Mouse (Mus musculus) small intestine, adult 2 months (tissue): ENCODE measurements around the gene Gprc5d. TPM values are rescaled to one million over a fixed set of nuclear protein-coding genes. Genes with fewer than 3 reads are reported as not detected.

Experiments
- H3K27ac ChIP-seq: fragments of 200-500 bp; 2 replicates; pipeline ENCODE4 v1.5.1; 2012; ENCODE audit warnings: low read depth, low read length, control low read depth, inconsistent platforms; ENCODE audit not compliant: insufficient read depth
- H3K27me3 ChIP-seq: fragments of 200-500 bp; 2 replicates; pipeline ENCODE4 v1.6.1; 2012; ENCODE audit warnings: mild to moderate bottlenecking, moderate library complexity, low read length, inconsistent platforms; ENCODE audit not compliant: control insufficient read depth, insufficient read depth
- H3K36me3 ChIP-seq: fragments of 200-500 bp; 2 replicates; pipeline ENCODE4 v1.6.1; 2012; ENCODE audit warnings: mild to moderate bottlenecking, low read length, control low read depth, inconsistent platforms; ENCODE audit not compliant: control insufficient read depth, insufficient read depth
- H3K4me1 ChIP-seq: fragments of 200-500 bp; 2 replicates; pipeline ENCODE4 v1.6.1; 2012; ENCODE audit warnings: low read length, inconsistent platforms, mixed read lengths; ENCODE audit not compliant: control insufficient read depth, insufficient read depth, insufficient read length
- H3K4me3 ChIP-seq: fragments of 200-500 bp; 2 replicates; pipeline ENCODE4 v1.5.1; 2012; ENCODE audit warnings: low read depth, mild to moderate bottlenecking, control low read depth, inconsistent platforms, low read length, moderate library complexity
- CTCF ChIP-seq: fragments of 200-500 bp; IDR thresholded peaks from 2 replicates; pipeline ENCODE4 v1.5.1; 2012; ENCODE audit warnings: low read depth, mild to moderate bottlenecking, control low read depth, inconsistent platforms, low read length, moderate library complexity, mixed read lengths; ENCODE audit not compliant: insufficient replicate concordance, insufficient read length; ENCODE audit errors: extremely low read depth
- POLR2A ChIP-seq: fragments of 200-500 bp; IDR thresholded peaks from 2 replicates; pipeline ENCODE4 v1.6.1; 2012; ENCODE audit warnings: low read depth, mild to moderate bottlenecking, control low read depth, inconsistent platforms, low read length, moderate library complexity
- WGBS: fragments of 180-500 bp; shearing (Covaris S2); methylation state at CpG from one replicate; pipeline ENCODE4 v1.1.7; 2018; 5-methylcytosine and 5-hydroxymethylcytosine counted together
- polyA plus RNA-seq: library from polyadenylated mRNA; depleted of rRNA; stranded (reverse); fragments of >200 nt; gene quantifications from 2 replicates; pipeline ENCODE4 v1.2.3, GENCODE M21; 2012

The Gprc5d gene
- polyA plus RNA-seq, 1 experiment: not detected

DNA sequence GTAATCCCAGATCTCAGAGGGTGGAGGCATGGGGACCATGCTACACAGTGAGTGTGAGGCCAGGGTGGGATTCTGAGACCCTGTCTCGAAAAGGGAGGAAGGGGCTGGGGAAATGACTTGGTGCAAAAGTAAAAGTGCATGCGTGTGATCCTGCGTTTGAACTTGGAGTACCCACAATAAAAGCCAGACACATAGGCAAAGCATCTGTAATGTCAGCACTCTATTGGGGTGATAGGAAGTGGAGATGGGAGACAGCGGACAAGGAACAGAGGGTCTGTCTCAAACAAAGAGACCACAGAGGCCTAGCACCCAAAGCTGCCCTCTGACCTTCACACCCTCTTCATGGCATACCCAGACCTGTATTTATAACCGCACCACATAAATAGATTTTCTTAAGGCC lies 27.9 kb upstream of the Gprc5d start:
- Histone ChIP-seq H3K27ac (no peak overlapping the region), H3K4me3 (no peak overlapping the region), H3K27me3 (no peaks in the 10 kb centered on the region), H3K4me1 (no peaks in the 10 kb centered on the region), H3K36me3 (no peaks in the 10 kb centered on the region)
- WGBS: 88% methylated on average over 5 of the region's 5 CpGs
- TF ChIP-seq POLR2A (no peak), CTCF (no peak)

DNA sequence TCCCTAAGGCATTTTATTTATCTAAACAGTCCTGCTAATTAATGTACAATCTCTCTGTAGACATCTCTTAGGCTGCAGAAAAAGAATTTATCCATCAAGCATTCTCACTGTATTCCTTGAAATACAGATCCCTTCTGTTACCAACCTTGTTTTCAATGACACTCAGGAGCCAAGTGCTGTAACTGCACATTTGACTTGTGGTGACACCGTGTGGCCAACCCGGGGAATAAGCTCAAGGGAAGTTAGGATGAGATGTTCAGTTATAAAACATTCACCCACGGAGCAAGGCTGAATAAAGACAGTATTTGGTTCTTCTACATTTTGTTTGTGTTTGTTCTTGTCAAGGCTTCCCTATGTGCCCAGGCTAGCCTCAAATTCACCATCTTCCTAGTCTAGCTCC lies 26.4 kb upstream of the Gprc5d start:
- Histone ChIP-seq H3K27me3 (no peaks in the 10 kb centered on the region), H3K36me3 (no peaks in the 10 kb centered on the region), H3K4me1 (no peaks in the 10 kb centered on the region), H3K27ac (no peak overlapping the region), H3K4me3 (no peak overlapping the region)
- 2% methylated on average over 3 of the region's 3 CpGs for WGBS
- no peak for TF ChIP-seq POLR2A
- 0 out of 2 replicates have a peak, but pooled peaks have one; percentile 15 for TF ChIP-seq CTCF

DNA sequence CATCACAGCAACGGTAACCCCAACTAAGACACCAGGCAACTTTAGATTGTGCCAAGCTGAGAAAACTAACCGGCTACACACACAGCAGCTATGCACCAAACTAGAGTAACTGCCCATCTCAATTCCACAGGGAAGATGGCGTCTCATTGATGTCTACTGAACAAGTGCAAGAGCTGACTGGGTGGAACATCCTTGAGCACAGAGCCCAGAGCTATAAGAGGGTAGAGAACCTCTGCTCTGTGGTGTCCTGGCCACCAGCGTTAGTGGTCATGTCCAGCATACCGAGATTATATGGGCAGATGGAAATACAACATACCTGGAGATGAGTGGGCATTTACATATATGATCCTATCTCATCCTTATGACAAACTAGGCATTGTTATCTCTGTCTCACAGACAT lies 25.1 kb upstream of the Gprc5d start:
- TF ChIP-seq POLR2A (no peak), CTCF (no peak)
- Histone ChIP-seq H3K4me1 (no peaks in the 10 kb centered on the region), H3K36me3 (no peaks in the 10 kb centered on the region), H3K27ac (no peak overlapping the region), H3K27me3 (no peaks in the 10 kb centered on the region), H3K4me3 (no peak overlapping the region)
- 94% methylated on average over 5 of the region's 5 CpGs for WGBS

DNA sequence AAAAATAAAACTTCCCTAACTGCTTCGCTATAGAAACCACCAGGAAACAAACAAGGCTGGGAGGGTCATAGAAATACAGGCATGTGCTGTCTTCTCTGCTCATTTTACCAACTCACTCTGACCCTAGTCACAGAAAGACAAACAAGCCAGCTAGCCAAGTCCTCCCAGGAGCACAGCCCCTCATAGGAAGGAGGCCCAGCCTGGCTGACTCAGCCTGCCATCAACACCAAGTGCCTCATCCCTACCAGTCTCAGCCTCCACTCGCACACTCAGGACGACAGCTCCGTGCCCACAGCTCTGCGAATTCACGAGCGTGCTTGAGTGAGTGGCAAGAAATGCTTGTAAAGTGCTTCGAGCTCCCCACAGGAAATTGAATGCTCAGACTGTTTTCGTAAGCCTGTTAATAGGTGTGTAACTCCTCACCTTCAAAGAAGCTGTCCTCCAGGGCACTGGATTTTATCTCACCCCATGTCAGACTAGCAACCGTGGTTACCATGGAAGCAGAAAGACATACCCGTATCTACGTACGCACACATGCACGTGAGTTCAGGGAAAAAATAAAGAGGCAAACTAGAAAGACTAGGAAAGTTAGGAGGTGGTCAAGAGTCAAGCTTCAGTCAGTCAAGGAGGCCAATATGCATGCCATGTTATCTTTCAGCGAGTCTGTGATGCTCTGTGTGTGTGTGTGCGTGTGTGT lies 23.5 kb upstream of the Gprc5d start:
- TF ChIP-seq CTCF: no peak
- no peak for TF ChIP-seq POLR2A
- Histone ChIP-seq H3K4me1 (no peaks in the 10 kb centered on the region), H3K36me3 (no peaks in the 10 kb centered on the region), H3K27me3 (no peaks in the 10 kb centered on the region), H3K4me3 (no peak overlapping the region), H3K27ac (no peak overlapping the region)
- WGBS: 74% methylated on average over 16 of the region's 16 CpGs

DNA sequence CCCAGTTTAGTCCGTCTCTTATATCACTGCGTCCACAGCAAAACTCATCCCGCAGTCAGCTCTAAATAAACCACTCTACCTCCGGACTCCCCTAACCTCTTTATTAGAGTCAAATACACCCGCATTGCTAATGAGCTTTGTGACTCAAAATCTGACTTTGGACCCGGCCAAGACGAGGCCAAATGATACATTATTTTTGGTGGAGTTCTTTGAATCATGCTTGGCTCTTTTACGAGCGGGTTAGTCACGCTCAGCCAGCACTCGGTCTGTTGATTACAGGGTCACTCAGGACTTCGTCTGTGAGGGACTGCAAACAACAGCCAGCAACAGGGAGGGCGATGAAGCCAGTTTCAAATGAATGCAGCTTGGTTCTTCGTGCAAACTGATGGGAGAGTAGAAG lies 20.7 kb upstream of the Gprc5d start:
- Histone ChIP-seq H3K27me3 (no peaks in the 10 kb centered on the region), H3K4me1 (no peaks in the 10 kb centered on the region), H3K4me3 (no peak overlapping the region), H3K36me3 (no peaks in the 10 kb centered on the region), H3K27ac (no peak overlapping the region)
- no peak for TF ChIP-seq CTCF
- TF ChIP-seq POLR2A: no peak
- WGBS: 70% methylated on average over 14 of the region's 14 CpGs

DNA sequence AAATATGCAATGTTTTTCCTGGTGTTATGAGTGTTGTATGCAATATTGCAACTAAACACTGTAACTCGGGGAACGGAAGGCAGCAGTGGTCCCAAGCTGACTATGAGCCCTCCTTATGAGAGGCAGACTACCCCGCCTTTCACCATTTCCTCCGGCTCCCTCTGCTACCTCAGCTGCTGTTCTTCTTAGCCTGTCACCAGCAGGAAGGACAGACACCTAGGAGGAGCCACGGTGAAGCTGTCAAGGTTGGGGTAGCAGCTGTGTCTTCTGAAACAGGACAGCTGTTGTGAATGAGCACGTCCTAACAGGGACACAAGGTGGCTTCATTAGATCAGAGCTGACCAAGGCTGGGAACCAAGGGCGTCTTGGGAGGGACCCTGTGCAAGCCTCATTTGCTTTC lies 20.1 kb upstream of the Gprc5d start:
- no peaks in the 10 kb centered on the region for H3K4me1 ChIP-seq
- 82% methylated on average over 7 of the region's 7 CpGs for WGBS
- no peak overlapping the region for H3K4me3 ChIP-seq
- no peak overlapping the region for H3K27ac ChIP-seq
- no peaks in the 10 kb centered on the region for H3K27me3 ChIP-seq
- no peak for TF ChIP-seq CTCF
- TF ChIP-seq POLR2A: no peak
- H3K36me3 ChIP-seq: no peaks in the 10 kb centered on the region

DNA sequence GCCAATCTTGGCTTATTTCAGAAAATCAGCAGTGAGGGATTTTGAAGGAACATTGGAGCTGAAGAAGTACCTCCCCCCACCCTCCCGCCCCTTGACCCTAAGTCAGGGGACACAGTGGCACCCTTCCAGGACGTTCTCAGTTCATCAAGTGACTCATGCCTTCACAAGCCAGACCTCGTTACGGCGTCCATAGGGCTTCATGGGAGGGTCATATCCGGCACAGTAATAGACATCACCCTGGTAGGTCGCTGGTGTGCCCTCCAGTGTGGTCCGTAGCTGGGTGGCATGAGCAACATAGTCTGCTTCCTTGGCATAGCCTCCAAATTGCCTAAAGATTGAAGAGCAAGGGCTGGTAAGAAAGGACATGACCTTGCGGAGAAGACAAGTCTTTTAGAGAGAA lies 19.7 kb upstream of the Gprc5d start:
- TF ChIP-seq POLR2A (no peak), CTCF (no peak)
- WGBS: 62% methylated on average over 9 of the region's 9 CpGs
- Histone ChIP-seq H3K36me3 (no peaks in the 10 kb centered on the region), H3K27ac (no peak overlapping the region), H3K4me3 (no peak overlapping the region), H3K27me3 (no peaks in the 10 kb centered on the region), H3K4me1 (no peaks in the 10 kb centered on the region)
